Mouse (Mus musculus) megakaryocyte-erythroid progenitor cell, adult 5-6 weeks (primary cell): Measurements from ENCODE around the gene Ccdc127. TPM values are rescaled to one million over a fixed set of nuclear protein-coding genes. Genes with fewer than 3 reads are reported as not detected.

ENCODE experiments used
- ATAC-seq: replicated peaks from 2 replicates; pipeline ENCODE4 v1.8.0; 2016; ENCODE audit warnings: mild to moderate bottlenecking, inconsistent platforms; ENCODE audit not compliant: severe bottlenecking, poor library complexity, low FRiP score, low TSS enrichment
- total RNA-seq, 2 experiments: library from RNA; stranded (forward) in 1 of 2; stranded (reverse) in 1 of 2; fragments of 200-1000, 215-1000 nt in 1 of 2; fragments of >200 nt in 1 of 2; fragmentation: Nextera tagmentation in 1 of 2; gene quantifications; 2 replicates each; pipeline ENCODE4 v1.2.3; 2014 to 2017

The Ccdc127 gene
- total RNA-seq, 2 experiments from 2014 or later: 28.1 to 41.0 TPM

GRCm38 (mm10) chr13:74381533-74382276 lies 31.6 kb downstream of the Ccdc127 start:
- no peak for ATAC-seq

GRCm38 (mm10) chr13:74382289-74382688 lies 32.2 kb downstream of the Ccdc127 start:
- no peak for ATAC-seq

- no peak for ATAC-seq
Measured at GRCm38 (mm10) chr13:74389730-74390129, 39.6 kb downstream of the Ccdc127 start.

- peak; percentile 92 for ATAC-seq
Measured at GRCm38 (mm10) chr13:74390371-74390990, 40.4 kb downstream of the Ccdc127 start, which contains the start of gene Zfp72. Gene Zfp72, minus strand, starts transcription at chr13:74390836.

- ATAC-seq: no peak
Measured at GRCm38 (mm10) chr13:74391156-74391555, 41.0 kb downstream of the Ccdc127 start.

- ATAC-seq: no peak
Measured at GRCm38 (mm10) chr13:74399298-74399839, 49.3 kb downstream of the Ccdc127 start, which contains the start of gene Ftl1-ps1. Gene Ftl1-ps1, plus strand, starts transcription at chr13:74399694.

Other genes starting within 250 kb of the Ccdc127 start
- not detected in 2 replicates for gene Slc9a3, start 228.9 kb upstream of the Ccdc127 start, total RNA-seq (2014; fragmentation: Nextera tagmentation)
- gene Slc9a3, start 228.9 kb upstream of the Ccdc127 start, total RNA-seq (2017): not detected in 2 replicates
- 31.8 and 34.2 TPM in 2 replicates for gene Exoc3, start 141.6 kb upstream of the Ccdc127 start, total RNA-seq (2014; fragmentation: Nextera tagmentation)
- gene Exoc3, start 141.6 kb upstream of the Ccdc127 start, total RNA-seq (2017): 30.3 and 38.6 TPM in 2 replicates
- not detected in 2 replicates for gene Ahrr, start 58.0 kb upstream of the Ccdc127 start, total RNA-seq (2014; fragmentation: Nextera tagmentation)
- gene Ahrr, start 58.0 kb upstream of the Ccdc127 start, total RNA-seq (2017): 0.80 TPM in 1 of 2 replicates, not detected in the other
- 102 and 146 TPM in 2 replicates for gene Pdcd6, start 32.7 kb upstream of the Ccdc127 start, total RNA-seq (2014; fragmentation: Nextera tagmentation)
- gene Pdcd6, start 32.7 kb upstream of the Ccdc127 start, total RNA-seq (2017): 107 and 126 TPM in 2 replicates
- gene Sdha, start within 50 bp of the Ccdc127 start, total RNA-seq (2014; fragmentation: Nextera tagmentation): 173 and 209 TPM in 2 replicates
- gene Sdha, start within 50 bp of the Ccdc127 start, total RNA-seq (2017): 330 and 537 TPM in 2 replicates
- not detected in 2 replicates for gene Lrrc14b, start 13.7 kb downstream of the Ccdc127 start, total RNA-seq (2014; fragmentation: Nextera tagmentation)
- gene Lrrc14b, start 13.7 kb downstream of the Ccdc127 start, total RNA-seq (2017): not detected in 2 replicates
- gene Zfp72, start 40.5 kb downstream of the Ccdc127 start, total RNA-seq (2014; fragmentation: Nextera tagmentation): 1.0 and 2.0 TPM in 2 replicates
- gene Zfp72, start 40.5 kb downstream of the Ccdc127 start, total RNA-seq (2017): 1.6 and 7.2 TPM in 2 replicates
- 33.0 and 41.4 TPM in 2 replicates for gene Ftl1-ps1, start 49.4 kb downstream of the Ccdc127 start, total RNA-seq (2014; fragmentation: Nextera tagmentation)
- gene Ftl1-ps1, start 49.4 kb downstream of the Ccdc127 start, total RNA-seq (2017): 13.7 and 17.1 TPM in 2 replicates
- 10.5 and 15.8 TPM in 2 replicates for gene Zfp825, start 143.7 kb downstream of the Ccdc127 start, total RNA-seq (2014; fragmentation: Nextera tagmentation)
- 3.4 and 15.7 TPM in 2 replicates for gene Zfp825, start 143.7 kb downstream of the Ccdc127 start, total RNA-seq (2017)